Mouse (Mus musculus) small intestine, adult 2 months (tissue): ENCODE measurements around the gene Fbxl20.

ENCODE experiments used
- CTCF ChIP-seq: fragments of 200-500 bp; IDR thresholded peaks from 2 replicates; pipeline ENCODE4 v1.5.1; 2012; ENCODE audit warnings: low read depth, mild to moderate bottlenecking, control low read depth, inconsistent platforms, low read length, moderate library complexity, mixed read lengths; ENCODE audit not compliant: insufficient replicate concordance, insufficient read length; ENCODE audit errors: extremely low read depth
- POLR2A ChIP-seq: fragments of 200-500 bp; IDR thresholded peaks from 2 replicates; pipeline ENCODE4 v1.6.1; 2012; ENCODE audit warnings: low read depth, mild to moderate bottlenecking, control low read depth, inconsistent platforms, low read length, moderate library complexity

GRCm38 (mm10) chr11:98137836-98138235 is 12.4 kb downstream of the Fbxl20 start:
- TF ChIP-seq POLR2A (no peak), CTCF (no peak)
